Mouse (Mus musculus) brain, embryonic 14.5 days (tissue): ENCODE measurements around the gene Jtb.

Source experiments
- CTCF ChIP-seq: fragments of 200-500 bp; IDR thresholded peaks from 2 replicates; pipeline ENCODE4 v1.5.1; 2012; ENCODE audit warnings: inconsistent platforms, mild to moderate bottlenecking, moderate library complexity, borderline replicate concordance; ENCODE audit not compliant: insufficient read depth, insufficient read length; ENCODE audit errors: extremely low read depth
- POLR2A ChIP-seq: fragments of 200-500 bp; IDR thresholded peaks from 2 replicates; pipeline ENCODE4 v1.6.1; 2012; ENCODE audit warnings: mild to moderate bottlenecking, inconsistent platforms, borderline replicate concordance; ENCODE audit not compliant: poor library complexity, insufficient read depth, insufficient read length, severe bottlenecking; ENCODE audit errors: extremely low read depth

DNA sequence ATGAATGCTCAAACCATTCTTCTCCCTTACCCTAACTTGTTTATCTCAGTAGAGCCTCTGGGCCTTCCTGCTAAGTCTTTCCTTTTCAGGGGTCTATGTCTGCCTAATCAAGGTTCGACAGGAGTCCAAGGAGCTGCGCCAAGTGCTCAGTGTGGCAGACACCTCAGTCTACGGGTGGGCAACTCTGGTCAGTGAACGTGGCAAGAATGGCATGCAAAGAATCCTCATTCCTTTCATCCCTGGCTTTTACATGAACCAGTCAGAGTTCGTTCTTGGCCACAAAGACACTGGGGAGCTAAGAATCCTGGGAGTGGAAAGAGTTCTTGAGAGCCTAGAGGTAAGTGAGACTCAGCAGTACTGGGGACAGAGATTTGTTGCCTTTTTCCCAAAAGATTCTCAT is 27.8 kb upstream of the Jtb start:
- TF ChIP-seq POLR2A (no peak), CTCF (no peak)
